Mouse (Mus musculus) cerebellum, adult 2 months (tissue): ENCODE measurements at regions not wholly inside any gene's neighbourhood (a gene's known extent, or its start where the extent isn't known, plus 50 kb on each side); places are given as distances from the start of the nearest gene placed in this dataset.

ENCODE experiments used
- CTCF ChIP-seq: fragments of 200-500 bp; IDR thresholded peaks from 2 replicates; pipeline ENCODE4 v1.5.1; 2011; ENCODE audit warnings: low read depth, mild to moderate bottlenecking, control low read depth, low read length, moderate library complexity, borderline replicate concordance; ENCODE audit not compliant: insufficient read depth
- POLR2A ChIP-seq: fragments of 200-500 bp; IDR thresholded peaks from 2 replicates; pipeline ENCODE4 v1.6.1; 2011; ENCODE audit warnings: low read length, control low read depth, borderline replicate concordance; ENCODE audit not compliant: insufficient read depth

DNA sequence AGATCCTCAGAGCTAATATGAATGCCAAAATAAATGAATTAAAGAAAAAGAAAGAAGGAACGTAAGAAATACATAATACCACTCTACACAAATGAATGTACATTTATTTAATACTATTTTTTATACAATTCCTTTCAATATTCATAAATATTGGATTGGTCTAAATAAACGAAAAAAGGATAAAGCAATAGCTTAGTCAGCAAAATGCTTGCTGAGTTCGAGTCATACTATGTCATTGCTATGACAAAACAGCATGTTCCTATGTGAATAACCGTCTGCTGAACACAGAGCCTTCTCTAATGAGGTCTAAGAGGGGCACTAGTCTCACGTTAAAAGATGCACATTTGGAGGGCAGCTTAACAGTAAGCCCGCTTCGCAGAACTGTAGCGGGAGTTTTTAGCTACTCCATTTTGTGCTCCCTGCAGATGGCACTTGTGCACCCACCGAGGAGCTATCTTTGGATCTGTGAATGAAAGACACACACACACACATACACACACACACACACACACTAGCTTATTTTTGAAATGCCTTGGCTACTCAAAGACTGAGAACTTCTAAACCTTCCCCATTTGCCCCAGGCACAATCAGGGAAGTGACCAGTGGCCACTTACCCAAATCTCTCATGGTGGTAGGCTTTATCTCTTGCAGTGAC is 69.1 kb upstream of the Pias1 start:
- no peak for TF ChIP-seq POLR2A
- TF ChIP-seq CTCF = no peak
